Comparison of ENCODE assay signal across 23 mouse cellular contexts in the genomic region with DNA sequence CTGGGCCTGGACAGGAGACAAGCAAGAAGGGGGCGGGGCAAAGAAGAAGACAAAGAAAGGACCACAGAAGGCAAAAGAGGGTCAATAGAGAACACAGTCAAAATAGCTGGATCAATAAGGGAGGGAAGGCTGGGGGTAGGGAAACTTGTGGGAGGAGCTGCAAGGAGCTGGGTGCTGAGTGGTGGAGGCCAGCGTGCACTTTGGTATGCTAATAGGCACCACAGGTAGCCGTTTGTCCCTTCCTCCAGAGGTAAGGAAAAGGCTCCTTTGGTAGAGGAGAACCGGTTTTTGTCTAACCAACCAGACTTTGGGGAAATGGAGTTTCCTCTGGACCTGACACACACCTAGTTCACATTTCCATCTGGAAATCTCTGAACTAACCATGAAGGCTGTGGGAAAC. TPM values are rescaled to one million over a fixed set of nuclear protein-coding genes. Genes with fewer than 3 reads are reported as not detected.
DNase-seq lines count a peak whose midpoint lies in the region; ATAC-seq and TF ChIP-seq lines count a peak whose summit lies in the region.
"Had no signal": no experiment of that assay in that cellular context is flagged by ENCODE, and none has a peak within 500 bp of the region (broad histone marks: within the 10 kb centered on the region; RNA-seq: fewer than 3 reads in every experiment).

No protein-coding gene starts in this region.

- no peaks in the 10 kb centered on the region for H3K27me3 ChIP-seq in kidney, embryonic 15.5 days
- H3K27me3 ChIP-seq in small intestine, adult 2 months (ENCODE audit: control insufficient read depth, insufficient read depth, low read length) = no peaks in the 10 kb centered on the region
- H3K27me3 ChIP-seq: hindbrain, embryonic 15.5 days; Patski had no signal

- peaks cover 5% of the 10 kb centered on the region; the same call in 1 of the 2 replicates for H3K4me1 ChIP-seq in kidney, embryonic 15.5 days
- peaks cover 2 to 12% of the 10 kb centered on the region in 2 experiments; a peak in 3 of 4 replicates for H3K4me1 ChIP-seq in ES-E14 (ENCODE audit: control insufficient read depth in 2 of 2, insufficient read depth in 2 of 2, low read length in 2 of 2, poor library complexity in 1 of 2)
- H3K4me1 ChIP-seq in small intestine, adult 2 months (ENCODE audit: control insufficient read depth, insufficient read depth, insufficient read length, low read length) = peaks cover 13% of the 10 kb centered on the region
- H3K4me1 ChIP-seq: embryonic facial prominence, embryonic 10.5 days; heart, embryonic 15.5 days; hindbrain, embryonic 15.5 days had no signal

- peak overlapping the region; percentile 28; the same call in 1 of the 2 replicates for H3K27ac ChIP-seq in kidney, embryonic 15.5 days
- H3K27ac ChIP-seq in ES-E14 (ENCODE audit: insufficient read depth, low read depth, low read length, poor library complexity, severe bottlenecking) = peak overlapping the region; percentile 26; the same call in 1 of the 2 replicates
- H3K27ac ChIP-seq in small intestine, adult 2 months (ENCODE audit: insufficient read depth, low read depth, low read length) = peak overlapping the region; percentile 56
- H3K27ac ChIP-seq: embryonic facial prominence, embryonic 10.5 days; forebrain, embryonic 10.5 days; heart, embryonic 15.5 days; hindbrain, embryonic 15.5 days had no signal

- in situ Hi-C loops in ES-E14 (cut with MboI; ENCODE audit: low sequenced_read_pairs in 2 of 2, unreplicated experiment in 2 of 2) = no loop called here

- no peak for TF ChIP-seq POLR2A in small intestine, adult 2 months (IDR thresholded peaks at IDR 0.05; ENCODE audit: low read depth, low read length)

- no peak for ATAC-seq in kidney, embryonic 15.5 days (replicated peaks; ENCODE audit: low FRiP score)
- ATAC-seq in erythroid progenitor cell, adult 5-6 weeks (replicated peaks; ENCODE audit: low FRiP score, poor library complexity, severe bottlenecking) = no peak
- ATAC-seq: forebrain, embryonic 16.5 days; Patski had no signal

- no peaks in the 10 kb centered on the region for H3K9me3 ChIP-seq in kidney, embryonic 15.5 days (replicated peaks)
- no peaks in the 10 kb centered on the region for H3K9me3 ChIP-seq in ES-E14 (ENCODE audit: control insufficient read depth, insufficient read depth, low read depth, low read length)
- H3K9me3 ChIP-seq: forebrain, embryonic 10.5 days; heart, embryonic 15.5 days; hindbrain, embryonic 15.5 days had no signal

- H3K36me3 ChIP-seq in kidney, embryonic 15.5 days = no peaks in the 10 kb centered on the region
- no peaks in the 10 kb centered on the region for H3K36me3 ChIP-seq in ES-E14 (ENCODE audit: control insufficient read depth, insufficient read depth, low read length, poor library complexity, severe bottlenecking)
- no peaks in the 10 kb centered on the region for H3K36me3 ChIP-seq in small intestine, adult 2 months (ENCODE audit: control insufficient read depth, insufficient read depth, low read length)
- H3K36me3 ChIP-seq: embryonic facial prominence, embryonic 10.5 days; forebrain, embryonic 10.5 days; heart, embryonic 15.5 days; hindbrain, embryonic 15.5 days had no signal

- H3K9ac ChIP-seq in kidney, embryonic 15.5 days = no peak overlapping the region
- no peak overlapping the region for H3K9ac ChIP-seq in ES-E14 (ENCODE audit: insufficient read depth, low read depth, low read length, poor library complexity, severe bottlenecking)
- H3K9ac ChIP-seq: heart, embryonic 15.5 days; hindbrain, embryonic 15.5 days had no signal

- WGBS in kidney, embryonic 15.5 days = 38% methylated on average over 4 of the region's 4 CpGs
- 28% methylated on average over 4 of the region's 4 CpGs for WGBS in small intestine, adult 2 months

- no peak overlapping the region for H3K4me2 ChIP-seq in kidney, embryonic 15.5 days
- H3K4me2 ChIP-seq: heart, embryonic 11.5 days; heart, embryonic 15.5 days; hindbrain, embryonic 15.5 days had no signal

- TF ChIP-seq CTCF in small intestine, adult 2 months (IDR thresholded peaks at IDR 0.05; ENCODE audit: extremely low read depth, insufficient read length, insufficient replicate concordance, low read depth, low read length) = no peak

- DNase-seq in kidney, adult 11 months = no peak
- peak; percentile 43 for DNase-seq in ES-E14 (ENCODE audit: low read depth, low spot score)
- DNase-seq in ZHBTc4 (ENCODE audit: low read depth, low spot score) = peak; percentile 63
- DNase-seq in cerebellum, adult 11-12 months = no peak
- DNase-seq: adrenal gland, postnatal 10 days; cerebellum, postnatal 10 days; kidney, adult 2 months; kidney, postnatal 10 days had no signal

- H3K4me3 ChIP-seq in kidney, embryonic 15.5 days (replicated peaks) = no peak overlapping the region
- no peak overlapping the region for H3K4me3 ChIP-seq in ES-E14 (ENCODE audit: insufficient read depth in 1 of 2, low read depth in 1 of 2, low read length in 2 of 2, poor library complexity in 1 of 2, severe bottlenecking in 1 of 2)
- no peak overlapping the region for H3K4me3 ChIP-seq in small intestine, adult 2 months (ENCODE audit: low read depth, low read length)
- H3K4me3 ChIP-seq: embryonic facial prominence, embryonic 10.5 days; forebrain, embryonic 10.5 days; heart, embryonic 15.5 days; hindbrain, embryonic 15.5 days had no signal

TF ChIP-seq in ES-E14, 5 proteins besides CTCF, POLR2A, EP300 and RAD21:
- no peak for TF ChIP-seq ZNF384 (IDR thresholded peaks at IDR 0.05; ENCODE audit: low read depth, low read length)
- no peak for TF ChIP-seq HCFC1 (IDR thresholded peaks at IDR 0.05; ENCODE audit: borderline replicate concordance, insufficient read depth, low read length)
TF ChIP-seq in ES-E14: peak in this region for 0.

RNA-seq across cellular contexts. Expression of a gene that starts 12.3 kb away (rescaled TPM):
- 12.6 and 15.6 TPM in 2 replicates for polyA plus RNA-seq in kidney, embryonic 15.5 days (2015; fragmentation: Nextera tagmentation; extraction: Ambion mirVana)
- 0.90 and 1.7 TPM in 2 replicates for total RNA-seq in ES-E14 (2012; rRNA removed)
- polyA plus RNA-seq in small intestine, adult 2 months (2012; rRNA removed) = 9.3 and 9.5 TPM in 2 replicates
- 18.9 and 22.3 TPM in 2 replicates for total RNA-seq in erythroid progenitor cell, adult 5-6 weeks (2015; ENCODE audit: low replicate concordance)
- 5.2 and 5.6 TPM in 2 replicates for total RNA-seq in erythroid progenitor cell, adult 5-6 weeks (2017; ENCODE audit: low replicate concordance)

RNA-seq across cellular contexts. Expression of a gene that starts 22.5 kb away (rescaled TPM):
- 0.27 TPM in 1 of 2 replicates, not detected in the other for polyA plus RNA-seq in kidney, embryonic 15.5 days (2015; fragmentation: Nextera tagmentation; extraction: Ambion mirVana)
- total RNA-seq in ES-E14 (2012; rRNA removed) = not detected in 2 replicates
- polyA plus RNA-seq in small intestine, adult 2 months (2012; rRNA removed) = not detected in 2 replicates
- 7.6 and 17.2 TPM in 2 replicates for total RNA-seq in erythroid progenitor cell, adult 5-6 weeks (2015; ENCODE audit: low replicate concordance)
- total RNA-seq in erythroid progenitor cell, adult 5-6 weeks (2017; ENCODE audit: low replicate concordance) = 9.7 and 11.7 TPM in 2 replicates
- total RNA-seq: gastrocnemius, postnatal 14 days; heart, postnatal 36 days had no signal
- polyA plus RNA-seq: cerebellum, adult 2 months; embryonic facial prominence, embryonic 10.5 days; embryonic facial prominence, embryonic 14.5 days; forebrain, embryonic 10.5 days; forebrain, embryonic 16.5 days; heart, embryonic 11.5 days; hindbrain, embryonic 11.5 days; hindbrain, embryonic 15.5 days had no signal

Comparison
In these comparisons a context has a peak if more than half of its experiments do, and no peak if none do; other contexts are left out.
1. DNase-seq: peak in ES-E14 (single experiment) and ZHBTc4 (single experiment); none in kidney, adult 11 months (single experiment) and cerebellum, adult 11-12 months (single experiment).
2. Peak in every context shown above with its lines, with median percentiles within 50 percentile points of each other: H3K27ac ChIP-seq.